Mouse (Mus musculus): Measurements from ENCODE around the gene Rdm1.

GRCm38 (mm10) chr11:101663229-101664027 lies 36.4 kb downstream of the Rdm1 start:
- TF ChIP-seq CTCF (IDR thresholded peaks at IDR 0.05; ENCODE audit: low read depth, low read length) (no peak), TAL1 (conservative IDR thresholded peaks at IDR 0.05; ENCODE audit: low read depth, low read length) (no peak), GATA1 (IDR thresholded peaks at IDR 0.05; ENCODE audit: borderline replicate concordance, low read length) (no peak), POLR2AphosphoS5 (IDR thresholded peaks at IDR 0.05; ENCODE audit: insufficient replicate concordance, low read depth, low read length) (no peak), GATA2 (IDR thresholded peaks at IDR 0.05; ENCODE audit: borderline replicate concordance, low read depth, low read length) (no peak)

Data from G1E (cell line).